Mouse (Mus musculus) heart, adult 2 months (tissue): ENCODE data around the gene Stox1. TPM values are rescaled to one million over a fixed set of nuclear protein-coding genes. Genes with fewer than 3 reads are reported as not detected.

ENCODE experiments used
- DNase-seq, 2 experiments: peaks; one replicate each; pipeline ENCODE4 v3.0.0; 2021
- H3K27ac ChIP-seq: fragments of 200-600 bp; 2 replicates; pipeline ENCODE4 v1.8.1; 2022
- H3K27me3 ChIP-seq: fragments of 200-500 bp; 2 replicates; pipeline ENCODE4 v1.6.1; 2012; ENCODE audit warnings: mild to moderate bottlenecking, low read length, inconsistent platforms, mixed read lengths; ENCODE audit not compliant: control insufficient read depth, insufficient read depth
- H3K36me3 ChIP-seq: fragments of 200-500 bp; 2 replicates; pipeline ENCODE4 v1.6.1; 2012; ENCODE audit warnings: low read length, inconsistent platforms; ENCODE audit not compliant: control insufficient read depth, insufficient read depth
- H3K4me1 ChIP-seq: fragments of 200-500 bp; 2 replicates; pipeline ENCODE4 v1.6.1; 2011; ENCODE audit warnings: low read length; ENCODE audit not compliant: control insufficient read depth, insufficient read depth
- H3K4me3 ChIP-seq: fragments of 200-600 bp; 2 replicates; pipeline ENCODE4 v1.8.1; 2022
- H3K79me2 ChIP-seq: fragments of 200-500 bp; replicated peaks from 2 replicates; pipeline ENCODE4 v1.6.1; 2012; ENCODE audit warnings: mild to moderate bottlenecking, inconsistent platforms, low read length, moderate library complexity, mixed read lengths; ENCODE audit not compliant: control insufficient read depth, insufficient read depth
- H3K9ac ChIP-seq: fragments of 200-500 bp; 2 replicates; pipeline ENCODE4 v1.6.1; 2012; ENCODE audit warnings: low read depth, mild to moderate bottlenecking, control low read depth, inconsistent platforms, low read length, mixed read lengths
- CTCF ChIP-seq: fragments of 200-600 bp; IDR thresholded peaks from 2 replicates; pipeline ENCODE4 v1.8.1; 2022; ENCODE audit warnings: antibody characterized with exemption, mild to moderate bottlenecking, moderate library complexity
- EP300 ChIP-seq: fragments of 200-500 bp; IDR thresholded peaks from 2 replicates; pipeline ENCODE4 v1.6.1; 2011; ENCODE audit warnings: low read depth, low read length, control low read depth; ENCODE audit not compliant: insufficient read depth
- POLR2A ChIP-seq: fragments of 200-500 bp; IDR thresholded peaks from 2 replicates; pipeline ENCODE4 v1.6.1; 2011; ENCODE audit warnings: mild to moderate bottlenecking, low read depth, low read length, control low read depth; ENCODE audit not compliant: insufficient read depth
- WGBS: fragments of 180-500 bp; shearing (Covaris S2); methylation state at CpG from one replicate; pipeline ENCODE4 v1.1.7; 2018; 5-methylcytosine and 5-hydroxymethylcytosine counted together
- intact Hi-C: fragments of 180-260 bp; cut with DNase I; formaldehyde crosslinking; loops from one replicate; pipeline ENCODE4 v1.15.1; 2025
- long read RNA-seq: library from polyadenylated mRNA; stranded (forward); transcript quantifications from one replicate; pipeline ENCODE4 v2.0.0, GENCODE M21; 2021
- polyA plus RNA-seq: library from polyadenylated mRNA; depleted of rRNA; stranded (reverse); fragments of >200 nt; gene quantifications from 2 replicates; pipeline ENCODE4 v1.2.3, GENCODE M21; 2012; rRNA removed
- total RNA-seq, 2 experiments: library from RNA; stranded (reverse); gene quantifications; 2 replicates each; pipeline ENCODE4 v1.2.3; 2021

Gene Stox1
- total RNA-seq (1 to 10 TPM in 1 of 2 experiments, under 1 TPM in 1; 0.75 to 1.0 TPM), polyA plus RNA-seq (0.43 and 0.59 TPM in 2 replicates)
- long read RNA-seq, partial matches to known transcripts, result 1 of 1 reads
- long read RNA-seq, other reads (novel, unspliced or antisense), result 0 of 1 reads

DNA sequence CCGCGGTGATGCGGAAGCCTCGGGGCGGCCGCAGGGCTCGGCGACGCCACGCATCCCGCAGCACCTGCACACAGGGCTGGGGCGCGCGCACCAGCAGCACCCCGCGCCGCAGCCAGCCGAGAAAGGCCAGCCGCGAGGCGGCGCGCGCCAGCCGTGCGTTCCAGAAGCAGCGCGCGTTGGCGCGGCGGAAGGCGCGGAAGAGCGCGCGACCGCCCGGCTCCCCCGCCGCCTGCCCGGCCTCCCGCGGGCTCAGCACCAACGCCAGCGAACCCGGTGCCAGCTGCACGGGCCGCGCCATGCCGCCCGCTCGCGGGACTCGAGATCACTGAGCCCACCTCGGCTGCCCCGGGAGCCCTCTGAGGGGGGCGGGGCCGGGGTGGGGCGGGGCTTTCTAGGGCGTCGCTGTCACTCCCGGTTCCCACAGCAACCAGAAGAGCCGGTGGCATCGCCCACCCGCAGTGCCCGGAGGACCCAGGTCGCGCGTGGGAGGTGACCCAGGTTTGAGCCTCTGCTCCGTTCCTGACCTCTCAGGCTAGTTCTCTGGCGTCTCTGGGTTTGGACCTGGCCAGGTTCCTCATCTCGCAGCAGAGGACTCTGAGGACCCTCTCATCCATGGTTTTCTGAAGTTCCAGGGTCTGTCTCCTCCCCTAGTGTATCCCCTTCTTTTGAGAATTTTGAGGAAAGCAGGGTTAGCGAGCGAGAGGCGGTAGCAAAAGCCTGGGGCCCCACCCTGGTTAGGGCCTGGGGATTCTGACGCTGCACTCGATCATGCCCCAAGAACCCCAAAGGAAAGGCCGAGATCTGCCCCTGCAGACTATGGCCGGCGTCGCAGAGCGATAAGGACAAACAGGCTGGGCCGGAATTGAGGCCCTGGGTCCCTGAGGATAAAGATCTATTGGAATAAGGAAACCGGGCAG lies at the start of gene Stox1:
Stox1 (minus strand) TSS at position 358 of the 917 bp plus-strand sequence.
- Histone ChIP-seq H3K79me2 (no peaks in the 10 kb centered on the region), H3K27me3 (no peaks in the 10 kb centered on the region; the same call in 1 of the 2 replicates), H3K36me3 (no peaks in the 10 kb centered on the region), H3K9ac (peak within 1 kb of the TSS; percentile 28), H3K27ac (no peak within 1 kb of the TSS), H3K4me3 (peak within 1 kb of the TSS; percentile 69), H3K4me1 (peaks cover 3% of the 10 kb centered on the region; the same call in 1 of the 2 replicates)
- TF ChIP-seq EP300 (no peak), POLR2A (no peak), CTCF (peak; percentile 55)
- intact Hi-C loops, result no loop called here
- peak; percentile 65 to 72 for DNase-seq
- 3% methylated on average over 75 of the region's 85 CpGs for whole genome bisulfite sequencing

DNA sequence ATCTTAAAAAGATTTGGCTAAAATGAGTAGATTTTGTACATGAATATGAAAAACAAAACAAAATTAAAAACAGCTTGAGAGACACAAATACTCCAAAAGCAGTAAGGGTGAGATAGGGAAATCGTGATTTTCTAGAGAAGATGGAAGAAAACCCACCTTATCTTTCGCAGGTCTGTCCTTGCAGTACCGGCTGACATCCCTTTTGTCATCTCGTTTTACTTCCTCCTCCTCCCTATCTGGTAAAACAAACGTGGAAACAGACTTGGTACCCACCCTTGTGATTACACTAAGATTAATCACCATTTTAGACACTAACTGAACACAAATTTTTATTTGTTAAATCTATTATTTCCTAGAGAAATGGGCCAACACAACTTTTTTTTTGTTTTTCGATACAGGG lies 24.9 kb upstream of the Stox1 start:
- WGBS, result 61% methylated on average over 6 of the region's 6 CpGs
- no peaks in the 10 kb centered on the region for H3K79me2 ChIP-seq
- H3K36me3 ChIP-seq, result peaks cover 10% of the 10 kb centered on the region
- H3K4me1 ChIP-seq, result no peaks in the 10 kb centered on the region
- no peak overlapping the region for H3K4me3 ChIP-seq
- intact Hi-C loops, result loop anchor here (10.0 kb wide), 1 partner anchor 116 kb away; no protein-coding TSS in a partner anchor
- H3K27ac ChIP-seq, result no peak overlapping the region
- H3K27me3 ChIP-seq, result no peaks in the 10 kb centered on the region
- DNase-seq, result no peak
- TF ChIP-seq EP300, result no peak
- no peak for TF ChIP-seq CTCF
- TF ChIP-seq POLR2A, result no peak
- no peak overlapping the region for H3K9ac ChIP-seq

DNA sequence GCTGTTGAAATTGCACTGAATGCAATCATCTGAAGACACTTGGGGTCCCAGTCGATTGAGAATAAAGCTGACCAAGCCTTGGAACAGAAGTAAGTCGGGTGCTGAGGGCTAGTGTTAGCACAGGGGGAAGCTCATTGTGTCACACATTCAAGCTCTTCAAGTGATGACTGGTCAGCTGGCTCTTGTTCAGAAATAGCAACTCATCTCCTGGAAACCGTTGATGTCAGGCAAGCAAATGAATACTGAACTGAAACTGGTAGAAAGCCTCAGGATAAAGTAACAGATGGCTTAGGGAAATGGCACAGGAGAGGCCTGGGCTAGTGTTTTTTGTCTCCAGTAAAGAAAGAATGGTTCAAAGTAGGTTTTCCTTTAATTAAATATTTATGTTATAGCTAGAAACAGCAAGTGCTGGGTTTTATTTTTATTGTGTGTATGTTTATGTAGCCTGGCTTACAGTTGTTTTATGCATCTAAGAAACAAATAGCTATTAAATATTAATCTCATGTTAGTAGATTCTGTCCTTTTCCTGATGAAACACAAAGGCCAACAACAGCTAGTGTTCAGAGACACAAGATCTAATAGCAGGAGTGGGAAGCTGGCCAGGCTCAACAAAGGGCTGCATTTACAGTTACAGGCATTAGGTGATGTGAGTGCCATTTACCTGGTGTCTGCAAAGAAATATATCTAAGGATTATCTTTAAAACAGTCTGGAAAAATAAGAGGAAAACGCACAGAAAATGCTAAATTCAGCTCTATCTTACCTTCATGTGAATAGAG lies 14.2 kb upstream of the Stox1 start:
- no peak for DNase-seq
- TF ChIP-seq EP300 (no peak), CTCF (no peak)
- H3K4me1 ChIP-seq, result no peaks in the 10 kb centered on the region

DNA sequence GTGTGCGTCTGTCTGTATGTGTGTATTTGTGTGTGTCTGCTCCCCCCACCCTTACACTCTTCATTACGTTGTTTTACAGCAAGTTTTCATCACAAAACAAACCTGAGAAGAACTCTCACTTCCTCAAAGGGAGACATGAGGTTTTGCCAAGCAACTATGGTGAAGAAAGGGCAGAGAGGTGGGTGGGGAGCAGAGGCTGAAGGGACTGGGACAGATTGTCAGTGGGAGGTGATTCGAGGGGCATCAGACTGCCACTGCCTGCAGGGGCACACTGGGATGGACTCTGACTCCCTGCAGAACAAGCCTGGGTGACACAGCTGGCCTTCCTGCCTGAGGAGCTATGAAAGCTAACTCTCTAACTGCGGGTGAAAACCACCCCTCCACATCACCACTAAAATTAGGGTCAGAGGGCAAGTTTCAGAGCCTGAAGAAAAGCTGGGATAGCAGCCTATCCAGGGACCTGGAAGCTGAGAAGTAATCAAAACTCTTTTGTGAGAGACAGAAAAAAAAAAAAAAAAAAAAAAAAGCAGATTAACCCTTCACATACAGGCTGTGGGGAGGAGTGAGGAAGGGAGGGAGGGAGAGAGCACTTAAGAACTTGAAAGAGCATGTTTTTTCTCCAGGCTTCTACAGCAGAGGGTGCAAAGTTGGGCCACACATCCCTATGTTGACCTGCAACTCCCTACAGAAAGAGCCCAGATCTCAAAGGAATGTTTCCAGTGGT lies 11.2 kb upstream of the Stox1 start:
- DNase-seq, result no peak
- WGBS, result 41% methylated on average over 4 of the region's 4 CpGs
- Histone ChIP-seq H3K27me3 (no peaks in the 10 kb centered on the region), H3K4me1 (no peaks in the 10 kb centered on the region), H3K79me2 (no peaks in the 10 kb centered on the region), H3K9ac (no peak overlapping the region), H3K27ac (no peak overlapping the region), H3K36me3 (peaks cover 4% of the 10 kb centered on the region), H3K4me3 (no peak overlapping the region)
- intact Hi-C loops, result no loop called here
- TF ChIP-seq EP300 (no peak), CTCF (no peak), POLR2A (no peak)

More for the DNA sequence above, 14.2 kb upstream of the Stox1 start:
- H3K36me3 ChIP-seq, result peaks cover 4% of the 10 kb centered on the region
- no peak overlapping the region for H3K9ac ChIP-seq
- 52% methylated on average over 4 of the region's 4 CpGs for WGBS
- no peaks in the 10 kb centered on the region for H3K27me3 ChIP-seq
- H3K27ac ChIP-seq, result no peak overlapping the region; the same call in 1 of the 2 replicates
- H3K4me3 ChIP-seq, result no peak overlapping the region
- intact Hi-C loops, result no loop called here
- no peaks in the 10 kb centered on the region for H3K79me2 ChIP-seq

DNA sequence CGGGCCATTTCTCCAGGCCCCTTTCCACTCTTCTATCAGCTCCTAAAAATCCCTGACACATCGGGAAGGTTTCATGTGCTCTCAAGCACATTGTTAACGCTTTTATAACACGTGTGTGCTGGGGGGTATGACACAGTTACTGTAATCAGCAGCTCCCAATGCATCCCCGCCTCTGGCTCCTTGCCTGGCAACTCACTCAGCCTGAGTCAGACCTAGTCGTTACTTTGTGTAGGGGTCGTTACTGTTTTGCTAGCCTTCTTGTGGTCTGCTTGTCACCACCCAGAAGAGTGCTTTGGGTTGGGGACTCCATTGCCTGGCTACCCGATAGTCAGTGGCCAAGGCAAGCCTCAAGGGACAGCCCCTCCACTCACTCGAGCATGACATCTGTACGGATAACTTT lies 4.9 kb upstream of the Stox1 start:
- Histone ChIP-seq H3K4me1 (peaks cover 3% of the 10 kb centered on the region; the same call in 1 of the 2 replicates), H3K27ac (no peak overlapping the region), H3K9ac (no peak overlapping the region), H3K27me3 (no peaks in the 10 kb centered on the region; the same call in 1 of the 2 replicates), H3K79me2 (no peaks in the 10 kb centered on the region), H3K36me3 (no peaks in the 10 kb centered on the region), H3K4me3 (no peak overlapping the region)
- WGBS, result 55% methylated on average over 10 of the region's 10 CpGs
- intact Hi-C loops, result no loop called here
- DNase-seq, result no peak
- TF ChIP-seq POLR2A (no peak), CTCF (no peak), EP300 (no peak)
